Mouse (Mus musculus) gastrocnemius, adult 2 months (tissue): ENCODE data around the gene St6galnac4. TPM values are rescaled to one million over a fixed set of nuclear protein-coding genes. Genes with fewer than 3 reads are reported as not detected.
A peak's percentile ranks its signal among the peaks of the same experiment; 100 is the strongest.

Experiments
- DNase-seq: peaks from one replicate; pipeline ENCODE4 v3.0.0; 2022
- H3K27ac ChIP-seq: fragments of 200-600 bp; 2 replicates; pipeline ENCODE4 v1.8.1; 2022; ENCODE audit warnings: mild to moderate bottlenecking
- H3K4me3 ChIP-seq: fragments of 200-600 bp; 2 replicates; pipeline ENCODE4 v1.8.1; 2022; ENCODE audit warnings: mild to moderate bottlenecking, moderate library complexity
- CTCF ChIP-seq: fragments of 200-600 bp; IDR thresholded peaks from 2 replicates; pipeline ENCODE4 v1.8.1; 2022; ENCODE audit warnings: antibody characterized with exemption, mild to moderate bottlenecking, moderate library complexity
- intact Hi-C: fragments of 180-260 bp; cut with DNase I; formaldehyde crosslinking; loops from one replicate; pipeline ENCODE4 v1.15.1; 2025
- total RNA-seq, 2 experiments: library from RNA; stranded (reverse); gene quantifications; 2 replicates each; pipeline ENCODE4 v1.2.3; 2021

The St6galnac4 gene
- total RNA-seq, 2 experiments from 2014 or later, result 8.7 to 21.6 TPM

- intact Hi-C loops, result no loop called here
- Histone ChIP-seq H3K27ac (peak overlapping the region; percentile 75), H3K4me3 (no peak overlapping the region)
- no peak for DNase-seq
- TF ChIP-seq CTCF, result no peak
Observed at GRCm38 (mm10) chr2:32597248-32597647, 10.4 kb downstream of the St6galnac4 start.

GRCm38 (mm10) chr2:32597699-32598098, 10.8 kb downstream of the St6galnac4 start:
- no peak for TF ChIP-seq CTCF
- Histone ChIP-seq H3K27ac (peak overlapping the region; percentile 75), H3K4me3 (no peak overlapping the region)
- intact Hi-C loops, result no loop called here
- DNase-seq, result no peak

GRCm38 (mm10) chr2:32598506-32598905, 11.6 kb downstream of the St6galnac4 start:
- Histone ChIP-seq H3K27ac (peak overlapping the region; percentile 75; the same call in 1 of the 2 replicates), H3K4me3 (no peak overlapping the region)
- peak; percentile 49 for DNase-seq
- TF ChIP-seq CTCF, result no peak
- intact Hi-C loops, result no loop called here

- intact Hi-C loops, result no loop called here
- peak within 1 kb of the TSS; percentile 75; the same call in 1 of the 2 replicates for H3K27ac ChIP-seq
- DNase-seq, result no peak
- H3K4me3 ChIP-seq, result no peak within 1 kb of the TSS
- TF ChIP-seq CTCF, result no peak
Observed at GRCm38 (mm10) chr2:32599409-32599808, 12.5 kb downstream of the St6galnac4 start, which contains the start of gene St6galnac6. TSS of gene St6galnac6 (plus strand) at chr2:32599709.

- peak; percentile 69 for DNase-seq
- peak; percentile 62 for TF ChIP-seq CTCF
- intact Hi-C loops, result no loop called here
- Histone ChIP-seq H3K27ac (peak overlapping the region; percentile 56), H3K4me3 (no peak overlapping the region)
Observed at GRCm38 (mm10) chr2:32601417-32602065, 14.6 kb downstream of the St6galnac4 start.

- H3K27ac ChIP-seq, result peak overlapping the region; percentile 56
Observed at GRCm38 (mm10) chr2:32602600-32603054, 15.7 kb downstream of the St6galnac4 start.

GRCm38 (mm10) chr2:32604631-32605030, 17.7 kb downstream of the St6galnac4 start:
- TF ChIP-seq CTCF, result no peak
- intact Hi-C loops, result loop anchor here (5.0 kb wide), 1 partner anchor 32 kb away; the partner anchor contains the start of genes Dpm2 and Pip5kl1
- DNase-seq, result no peak
- no peak overlapping the region for H3K4me3 ChIP-seq
- no peak overlapping the region for H3K27ac ChIP-seq

More at GRCm38 (mm10) chr2:32602600-32603054, 15.7 kb downstream of the St6galnac4 start:
- H3K4me3 ChIP-seq, result peak overlapping the region; percentile 66
- peak; percentile 91 for DNase-seq
- peak; percentile 100; the same call in 1 of the 2 replicates for TF ChIP-seq CTCF
- intact Hi-C loops, result loop anchor here (1.0 kb wide), 1 partner anchor 19 kb away; no protein-coding TSS in a partner anchor

- TF ChIP-seq CTCF, result peak; percentile 63
Observed at GRCm38 (mm10) chr2:32606161-32607142, 19.6 kb downstream of the St6galnac4 start.

GRCm38 (mm10) chr2:32607262-32607947, 20.5 kb downstream of the St6galnac4 start:
- intact Hi-C loops, result loop anchor here (5.0 kb wide), 1 partner anchor 35 kb away; the partner anchor contains the start of genes Dpm2 and Pip5kl1
- Histone ChIP-seq H3K4me3 (peak overlapping the region; percentile 97), H3K27ac (peak overlapping the region; percentile 97)
- peak; percentile 72 for DNase-seq
- TF ChIP-seq CTCF, result no peak

More at GRCm38 (mm10) chr2:32606161-32607142, 19.6 kb downstream of the St6galnac4 start:
- H3K4me3 ChIP-seq, result peak overlapping the region; percentile 97
- peak overlapping the region; percentile 97 for H3K27ac ChIP-seq
- intact Hi-C loops, result loop anchor here (5.0 kb wide), 1 partner anchor 34 kb away; the partner anchor contains the start of genes Dpm2 and Pip5kl1
- peak; percentile 96 for DNase-seq

GRCm38 (mm10) chr2:32608141-32608777, 21.4 kb downstream of the St6galnac4 start:
- intact Hi-C loops, result loop anchor here (5.0 kb wide), 1 partner anchor 36 kb away; the partner anchor contains the start of genes Dpm2 and Pip5kl1
- peak; percentile 93 for DNase-seq
- TF ChIP-seq CTCF, result peak; percentile 16; the same call in 1 of the 2 replicates
- H3K4me3 ChIP-seq, result peak overlapping the region; percentile 97
- peak overlapping the region; percentile 97 for H3K27ac ChIP-seq
